Mouse (Mus musculus) ES-Bruce4 (cell line): Measurements from ENCODE around the gene Clec2e.

Experiments used
- CTCF ChIP-seq: IDR thresholded peaks from one replicate; pipeline ENCODE4 v1.8.1; 2011; ENCODE audit warnings: low read depth, low read length
- EP300 ChIP-seq: IDR thresholded peaks from 2 replicates; pipeline ENCODE4 v1.6.1; 2011; ENCODE audit warnings: low read depth, low read length; ENCODE audit not compliant: insufficient read depth
- POLR2A ChIP-seq: IDR thresholded peaks from one replicate; pipeline ENCODE4 v1.8.1; 2011; ENCODE audit warnings: low read length; ENCODE audit not compliant: insufficient read depth

DNA sequence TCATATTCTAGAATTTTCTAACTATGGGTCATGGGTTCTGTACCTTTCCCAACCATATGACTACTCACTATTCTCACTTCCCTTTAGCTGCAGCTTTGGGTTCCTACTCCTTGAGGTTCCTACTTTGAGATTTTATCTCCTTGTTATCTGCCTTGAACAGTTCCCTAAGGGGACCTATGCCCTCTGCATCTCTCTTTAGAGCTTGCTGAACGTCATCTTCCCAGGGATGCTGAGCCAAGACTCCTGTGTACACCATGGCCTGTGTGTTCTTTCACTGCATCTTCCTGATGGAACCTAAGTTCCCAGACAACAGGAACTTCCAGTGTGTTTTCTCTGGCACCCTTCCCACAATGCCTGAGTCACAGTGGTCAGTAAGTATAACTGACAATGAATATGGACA lies 2.8 kb downstream of the Clec2e start:
- TF ChIP-seq CTCF (no peak), POLR2A (no peak), EP300 (no peak)
